Mouse (Mus musculus) WW6 (cell line): ENCODE data around the gene Rufy1.

Experiments used
- DNase-seq: peaks from one replicate; pipeline ENCODE4 v3.0.0-alpha.2; 2013; ENCODE audit warnings: low read depth, low spot score

Rufy1 gene

DNA sequence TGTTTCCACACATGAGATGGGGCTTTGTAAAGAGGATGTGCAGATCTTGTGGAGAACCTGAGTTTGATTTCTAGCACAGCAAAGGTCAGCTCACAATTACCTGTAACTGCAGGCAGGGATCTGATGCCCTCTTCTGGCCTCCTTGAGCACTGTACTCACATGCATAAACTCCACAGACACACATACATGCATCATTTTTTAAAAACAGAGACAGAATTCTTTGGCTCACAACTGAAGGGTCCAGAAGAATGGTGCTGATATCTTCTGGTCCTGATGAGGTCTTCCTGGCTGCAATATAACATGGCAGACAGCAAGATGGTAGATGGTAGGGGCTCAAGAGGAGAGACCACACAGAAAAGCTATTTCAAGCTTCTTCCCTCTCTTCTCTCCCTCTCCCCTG is 76.8 kb downstream of the Rufy1 start, which contains the start of gene Cby3:
Gene Cby3 (plus strand): TSS at position 301 of the 400 bp plus-strand sequence.
- DNase-seq: no peak

DNA sequence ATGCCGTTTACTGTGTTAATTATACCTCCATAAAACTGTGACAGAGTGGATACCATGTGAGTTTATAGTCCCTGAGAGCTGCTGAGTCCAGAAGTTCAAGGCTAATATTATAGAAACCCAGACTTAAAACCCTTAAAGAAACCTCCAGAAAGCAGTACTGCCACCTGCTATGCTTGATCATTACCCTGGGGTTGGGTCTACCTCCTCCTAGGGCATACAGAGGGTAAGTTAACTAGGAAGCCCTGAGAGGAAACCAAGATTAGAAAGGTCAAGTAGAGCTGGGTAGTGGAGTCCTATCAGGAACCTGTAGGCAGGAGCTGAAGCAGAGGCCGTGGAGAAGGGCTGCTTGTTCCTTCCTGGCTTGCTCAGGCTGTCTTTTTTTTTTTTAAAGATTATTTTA is 78.7 kb downstream of the Rufy1 start:
- no peak for DNase-seq

DNA sequence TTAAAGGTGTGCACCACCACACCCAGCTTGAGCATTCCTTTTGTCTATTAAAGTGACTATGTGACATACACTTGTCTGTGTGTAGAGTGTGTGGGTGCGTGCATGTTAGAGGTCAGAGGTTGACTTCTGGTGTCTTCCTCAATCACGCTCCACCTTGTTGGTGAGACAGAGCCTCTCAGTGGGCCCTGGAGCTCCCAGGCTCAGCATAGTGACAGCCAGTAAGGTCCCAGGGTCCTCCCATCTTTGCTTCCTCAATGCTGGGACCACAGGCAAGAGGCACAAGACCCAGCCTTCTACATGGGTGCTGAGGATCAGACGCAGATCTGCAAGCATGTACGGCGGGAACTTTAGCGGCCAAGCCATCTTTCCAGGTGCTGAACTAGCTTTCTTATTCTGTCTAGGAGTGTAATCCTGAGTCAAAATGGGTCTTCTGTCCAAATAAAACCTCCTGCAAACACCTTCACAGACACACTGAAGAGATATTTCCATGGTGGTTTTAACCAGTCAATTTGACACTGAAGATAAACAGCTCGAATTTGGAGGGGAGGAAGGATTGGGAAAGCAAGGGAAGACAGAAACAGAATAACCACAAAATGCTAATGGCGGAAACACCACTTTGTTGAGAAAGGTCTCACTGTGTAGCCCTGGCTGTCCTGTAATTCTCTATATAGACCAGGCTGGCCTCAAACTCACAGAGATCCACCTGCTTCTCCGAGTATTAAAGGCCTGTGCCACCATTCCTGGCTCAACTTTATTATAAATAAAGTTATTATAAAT is 84.5 kb downstream of the Rufy1 start:
- no peak for DNase-seq

DNA sequence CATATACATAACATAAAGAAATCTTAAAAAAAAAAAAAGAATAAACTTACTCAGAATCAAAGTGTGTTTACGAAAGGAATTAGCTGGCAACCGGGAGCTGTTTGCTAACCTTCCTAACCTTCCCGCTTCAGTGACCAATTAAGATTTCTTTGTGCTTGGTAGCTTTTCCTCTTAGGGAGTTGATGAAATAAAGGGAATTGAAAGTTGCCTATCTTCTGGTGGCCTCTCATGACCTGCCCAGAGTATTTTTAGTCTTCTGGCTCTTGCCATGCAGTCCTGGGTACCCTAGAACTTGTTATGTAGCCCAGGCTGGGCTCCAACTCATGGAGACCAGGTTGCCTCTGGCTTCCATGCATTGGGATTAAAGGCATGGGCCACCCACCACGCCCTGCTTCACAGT is 85.4 kb downstream of the Rufy1 start:
- DNase-seq: no peak
